Mouse (Mus musculus) hindlimb bud, embryonic 11.5 days (tissue): Measurements from ENCODE around the gene Mink1.

Source experiments
- DNase-seq: peaks from one replicate; pipeline ENCODE4 v3.0.0-alpha.2; 2012; ENCODE audit warnings: low read depth, low spot score; ENCODE audit errors: extremely low spot score

Mink1 gene

GRCm38 (mm10) chr11:70652029-70652883 is 89.6 kb downstream of the Mink1 start:
- no peak for DNase-seq

GRCm38 (mm10) chr11:70652884-70653344 is 90.2 kb downstream of the Mink1 start:
- DNase-seq, result no peak

DNA sequence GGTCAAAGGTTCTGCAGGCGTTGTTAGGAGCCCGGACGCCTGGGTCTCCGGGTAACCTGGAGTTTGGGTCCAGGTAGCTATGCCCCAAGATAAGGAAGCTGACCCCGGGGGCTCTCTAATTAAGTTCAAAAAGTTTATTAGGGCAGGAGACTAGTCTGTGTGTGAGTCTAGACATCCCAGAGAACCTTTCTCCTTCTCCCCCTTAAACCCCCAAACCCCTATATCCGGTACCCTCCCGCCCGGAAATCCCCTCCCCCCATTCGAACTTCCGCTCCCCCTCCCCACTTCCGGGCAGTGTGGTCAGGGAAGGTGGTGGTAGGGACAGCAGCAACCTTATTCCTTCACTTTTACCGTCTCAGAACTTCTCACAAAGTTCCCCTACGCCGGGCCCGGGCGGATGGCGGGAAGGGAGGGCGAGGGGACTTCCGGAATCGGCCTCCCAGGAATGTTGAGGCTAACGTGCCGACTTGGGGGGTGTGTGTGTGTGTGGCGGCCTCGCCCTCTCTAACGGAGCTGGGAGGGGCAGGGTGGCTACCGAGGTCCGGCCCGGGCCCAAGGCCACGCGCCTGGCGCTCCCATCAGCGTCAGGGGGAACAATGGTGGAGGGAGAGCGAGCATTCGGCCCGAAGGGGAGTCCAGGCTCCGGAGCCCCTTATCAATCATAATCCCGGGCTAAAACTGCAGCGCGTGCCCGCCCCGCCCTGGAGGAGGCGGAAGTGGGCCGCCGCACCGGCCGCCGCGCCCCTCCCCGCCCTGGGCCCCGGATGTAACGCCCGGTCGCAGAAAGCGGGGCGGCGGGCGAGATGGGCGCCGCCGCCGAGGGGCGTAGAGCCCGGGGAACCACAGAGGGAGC is 90.9 kb downstream of the Mink1 start:
- DNase-seq, result no peak

DNA sequence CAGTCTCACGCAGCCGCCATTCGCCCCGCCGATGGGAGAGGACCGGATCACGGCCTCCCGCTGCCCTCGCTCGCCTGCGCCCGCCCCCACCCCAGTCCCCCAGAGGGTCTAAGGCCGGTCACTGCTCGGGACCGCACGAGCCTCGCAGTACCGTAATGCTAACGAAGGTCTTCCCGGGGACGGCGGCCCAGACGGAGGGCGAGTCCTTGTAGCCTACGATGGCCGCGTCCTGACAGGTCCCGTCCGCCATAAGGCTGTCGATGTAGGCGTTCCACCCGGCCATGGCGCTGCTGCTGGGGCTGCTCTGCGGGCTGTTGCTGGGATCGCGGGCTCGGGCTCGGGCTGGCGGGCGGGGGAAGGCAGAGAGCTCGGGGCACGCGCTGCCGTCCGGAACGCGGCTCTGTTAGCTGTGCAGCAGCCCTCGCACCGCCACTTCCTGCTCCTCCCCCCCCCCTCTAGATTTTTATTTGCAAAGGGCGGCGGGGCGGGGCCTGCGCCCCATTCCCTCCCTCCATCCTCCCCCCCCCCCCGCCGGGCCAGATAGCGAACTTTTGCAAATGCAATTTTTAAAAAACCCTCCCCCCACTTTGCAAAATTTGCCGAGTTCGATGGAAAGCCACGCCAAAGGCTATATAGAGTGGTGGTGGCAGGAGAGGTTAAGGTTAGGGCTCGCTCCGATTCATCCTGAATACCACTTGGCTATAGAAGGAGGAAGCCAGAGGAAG is 91.7 kb downstream of the Mink1 start, which contains the start of gene Pfn1:
Pfn1 (minus strand) TSS at position 447 of the 725 bp plus-strand sequence.
- DNase-seq, result no peak

GRCm38 (mm10) chr11:70654923-70655570 is 92.4 kb downstream of the Mink1 start:
- DNase-seq, result no peak

- DNase-seq, result no peak
Observed at GRCm38 (mm10) chr11:70655571-70656455, 93.1 kb downstream of the Mink1 start.

DNA sequence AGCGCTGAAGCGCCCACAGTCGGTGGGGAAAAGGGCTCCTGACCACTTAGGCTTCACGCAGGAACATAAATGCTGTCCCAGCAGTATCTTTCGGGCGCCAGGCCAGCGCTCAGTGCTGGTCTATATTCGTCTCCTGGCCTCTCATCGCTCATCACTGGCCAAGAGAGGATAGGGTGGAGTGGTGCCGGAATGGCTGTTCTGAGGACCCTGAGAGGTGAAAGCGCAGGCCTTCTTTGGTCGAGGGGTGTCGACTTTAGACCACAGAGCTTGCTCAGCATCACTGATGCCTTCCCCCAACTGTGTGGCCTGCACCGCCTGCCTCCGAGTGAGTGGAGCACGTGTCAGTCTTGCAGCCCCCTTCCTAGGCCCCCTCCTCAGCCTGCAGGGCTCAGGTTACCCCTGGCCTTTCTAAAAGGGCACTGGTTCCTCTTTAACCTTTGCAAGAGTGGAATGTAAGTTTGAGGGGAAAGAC is 93.8 kb downstream of the Mink1 start:
- no peak for DNase-seq

GRCm38 (mm10) chr11:70656964-70657363 is 94.3 kb downstream of the Mink1 start, which contains the start of gene Eno3:
Gene Eno3, plus strand, starts transcription at chr11:70657202.
- DNase-seq, result no peak

- DNase-seq, result no peak
Observed at GRCm38 (mm10) chr11:70657573-70657972, 94.9 kb downstream of the Mink1 start.

- no peak for DNase-seq
Observed at GRCm38 (mm10) chr11:70657991-70658390, 95.3 kb downstream of the Mink1 start.

DNA sequence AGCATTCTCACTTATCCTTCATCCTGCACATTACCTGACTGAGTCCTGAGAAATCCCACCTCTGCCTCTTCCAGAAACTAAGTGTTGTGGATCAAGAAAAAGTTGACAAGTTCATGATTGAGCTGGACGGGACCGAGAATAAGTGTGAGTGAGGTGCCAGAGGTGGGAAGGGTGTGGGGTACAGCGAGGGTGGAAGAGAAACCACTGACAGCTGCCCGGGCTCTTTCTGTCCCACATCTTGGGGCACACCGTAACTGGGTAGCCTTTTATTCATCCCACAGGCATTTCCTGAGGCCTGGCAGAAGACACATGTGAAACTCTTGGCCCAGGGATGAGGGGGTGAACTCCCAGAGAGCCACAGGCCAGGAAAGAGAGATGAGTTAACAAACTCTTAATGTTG is 95.8 kb downstream of the Mink1 start:
- DNase-seq, result no peak

GRCm38 (mm10) chr11:70658942-70659341 is 96.3 kb downstream of the Mink1 start:
- no peak for DNase-seq

DNA sequence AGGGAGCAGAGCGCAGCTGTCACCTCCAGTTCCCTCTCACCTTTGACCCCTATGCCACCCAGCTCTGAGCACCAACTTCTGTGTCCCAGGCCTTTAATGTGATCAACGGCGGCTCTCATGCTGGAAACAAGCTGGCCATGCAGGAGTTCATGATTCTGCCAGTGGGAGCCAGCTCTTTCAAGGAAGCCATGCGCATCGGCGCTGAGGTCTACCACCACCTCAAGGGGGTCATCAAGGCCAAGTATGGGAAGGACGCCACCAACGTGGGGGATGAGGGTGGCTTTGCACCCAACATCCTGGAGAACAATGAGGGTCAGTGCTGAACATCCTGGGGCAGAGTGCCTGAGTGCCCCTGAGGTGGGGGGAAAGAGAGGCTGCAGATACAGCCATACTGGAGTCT is 97.9 kb downstream of the Mink1 start:
- no peak for DNase-seq

DNA sequence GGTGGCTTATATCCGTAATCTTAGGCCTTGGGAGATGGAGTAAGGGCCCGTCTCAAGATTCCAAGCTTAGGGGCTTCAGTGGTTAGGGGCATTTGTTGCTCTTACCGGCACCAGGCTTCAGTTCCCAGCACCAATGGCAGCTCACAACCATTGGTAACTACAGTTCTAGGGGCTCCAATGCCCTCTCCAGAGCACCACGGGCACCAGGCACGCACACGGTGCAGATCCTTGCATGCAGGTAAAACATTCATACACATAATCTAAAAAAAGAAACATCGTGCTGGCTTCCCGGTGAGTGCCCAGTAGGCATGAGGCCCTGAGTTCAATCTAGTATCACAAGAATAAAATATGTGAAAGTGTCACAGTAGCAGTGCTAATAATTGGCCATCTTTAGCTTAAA is 100.4 kb downstream of the Mink1 start:
- DNase-seq, result no peak

DNA sequence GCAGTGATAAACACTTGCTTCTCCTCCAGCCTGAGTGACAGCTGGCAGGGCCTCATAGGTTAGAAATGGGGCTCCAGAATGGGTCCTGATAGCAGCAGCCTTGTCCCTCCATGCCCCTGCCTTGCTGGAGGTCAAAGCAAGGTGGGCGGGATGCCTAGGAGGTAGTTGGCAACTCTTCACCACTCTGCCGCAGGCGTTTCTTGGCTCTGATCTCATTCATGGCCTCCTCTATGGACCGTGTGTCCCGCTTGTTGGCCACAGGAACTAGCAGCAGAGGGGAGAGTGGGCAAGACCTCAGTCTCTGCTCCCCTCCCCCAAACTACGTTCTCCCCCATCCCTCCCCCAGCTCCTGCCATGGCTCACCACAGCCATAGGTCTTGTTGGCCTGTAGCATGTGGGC is 101.3 kb downstream of the Mink1 start:
- no peak for DNase-seq
